Mouse (Mus musculus) retina, adult 2 months (tissue): ENCODE results near the gene Mybbp1a.
"Not testable (repeated sequence)": the region's sequence is repeated elsewhere in the genome, so short reads cannot be mapped to it uniquely, and the experiment has no call there.

Source experiments
- DNase-seq: peaks from one replicate; pipeline ENCODE4 v3.0.0-alpha.2; 2012; ENCODE audit warnings: low read depth, low spot score

The Mybbp1a gene

GRCm38 (mm10) chr11:72413016-72413415 is 28.1 kb upstream of the Mybbp1a start:
- DNase-seq, result no peak

- DNase-seq, result no peak
These were observed 27.5 kb upstream of the Mybbp1a start for GRCm38 (mm10) chr11:72413601-72414190.

GRCm38 (mm10) chr11:72415155-72415554 is 26.0 kb upstream of the Mybbp1a start:
- DNase-seq, result no peak

- no peak for DNase-seq
These were observed 24.5 kb upstream of the Mybbp1a start for GRCm38 (mm10) chr11:72416666-72417065.

- DNase-seq, result no peak
These were observed 23.8 kb upstream of the Mybbp1a start for GRCm38 (mm10) chr11:72417376-72417775.

GRCm38 (mm10) chr11:72418227-72418626 is 22.9 kb upstream of the Mybbp1a start:
- DNase-seq, result no peak

GRCm38 (mm10) chr11:72419006-72419405 is 22.1 kb upstream of the Mybbp1a start:
- no peak for DNase-seq

- DNase-seq, result no peak
These were observed 20.6 kb upstream of the Mybbp1a start for GRCm38 (mm10) chr11:72420460-72421122.

- no peak for DNase-seq
These were observed 19.5 kb upstream of the Mybbp1a start for GRCm38 (mm10) chr11:72421518-72422278.

GRCm38 (mm10) chr11:72423686-72424085 is 17.5 kb upstream of the Mybbp1a start:
- no peak for DNase-seq

GRCm38 (mm10) chr11:72425201-72425600 is 16.0 kb upstream of the Mybbp1a start:
- no peak for DNase-seq

GRCm38 (mm10) chr11:72426884-72427283 is 14.3 kb upstream of the Mybbp1a start:
- no peak for DNase-seq

GRCm38 (mm10) chr11:72428694-72429093 is 12.5 kb upstream of the Mybbp1a start:
- DNase-seq, result peak; percentile 61

GRCm38 (mm10) chr11:72429288-72429690 is 11.9 kb upstream of the Mybbp1a start:
- DNase-seq, result peak; percentile 47

- not testable (repeated sequence) for DNase-seq
These were observed 10.7 kb upstream of the Mybbp1a start for GRCm38 (mm10) chr11:72430311-72431068.

GRCm38 (mm10) chr11:72434963-72435693 is 6.0 kb upstream of the Mybbp1a start, which contains the start of gene Ggt6:
TSS of gene Ggt6 (plus strand) at chr11:72435526.
- DNase-seq, result no peak

GRCm38 (mm10) chr11:72435694-72436045 is 5.5 kb upstream of the Mybbp1a start:
- DNase-seq, result no peak

GRCm38 (mm10) chr11:72436271-72436670 is 4.9 kb upstream of the Mybbp1a start:
- DNase-seq, result no peak

- DNase-seq, result no peak
These were observed 4.2 kb upstream of the Mybbp1a start for GRCm38 (mm10) chr11:72436756-72437650.

- DNase-seq, result no peak
These were observed 2.7 kb upstream of the Mybbp1a start for GRCm38 (mm10) chr11:72438411-72438810.
